Mouse (Mus musculus) stomach, embryonic 15.5 days (tissue): ENCODE measurements around the gene Ccdc115. TPM values are rescaled to one million over a fixed set of nuclear protein-coding genes. Genes with fewer than 3 reads are reported as not detected.
A peak's percentile ranks its signal among the peaks of the same experiment; 100 is the strongest.

Source experiments
- ATAC-seq: fragments of 200-750 bp; cut with Nextera tagmentation; 2 replicates; pipeline ENCODE4 v1.8.0; 2017; ENCODE audit warnings: low read depth, moderate number of reproducible peaks, moderate TSS enrichment; ENCODE audit not compliant: insufficient read depth, low FRiP score
- H3K27ac ChIP-seq: fragments of 300-500 bp; sonication (generic); 2 replicates; pipeline ENCODE4 v1.5.1; 2015; ENCODE audit warnings: mild to moderate bottlenecking, inconsistent platforms
- H3K27me3 ChIP-seq: fragments of 300-500 bp; sonication (generic); replicated peaks from 2 replicates; pipeline ENCODE4 v1.6.1; 2015; ENCODE audit warnings: inconsistent platforms
- H3K36me3 ChIP-seq: fragments of 300-500 bp; sonication (generic); 2 replicates; pipeline ENCODE4 v1.6.1; 2015; ENCODE audit warnings: inconsistent platforms
- H3K4me1 ChIP-seq: fragments of 300-500 bp; sonication (generic); 2 replicates; pipeline ENCODE4 v1.6.1; 2015; ENCODE audit warnings: inconsistent platforms
- H3K4me2 ChIP-seq: fragments of 300-500 bp; sonication (generic); 2 replicates; pipeline ENCODE4 v1.6.1; 2015; ENCODE audit warnings: mild to moderate bottlenecking, inconsistent platforms
- H3K4me3 ChIP-seq: fragments of 300-500 bp; sonication (generic); replicated peaks from 2 replicates; pipeline ENCODE4 v1.5.1; 2015; ENCODE audit warnings: inconsistent platforms
- H3K9ac ChIP-seq: fragments of 300-500 bp; sonication (generic); 2 replicates; pipeline ENCODE4 v1.6.1; 2015; ENCODE audit warnings: inconsistent platforms
- H3K9me3 ChIP-seq: fragments of 300-500 bp; sonication (generic); 2 replicates; pipeline ENCODE4 v1.6.1; 2016; ENCODE audit warnings: inconsistent platforms
- WGBS: fragments of 180-500 bp; shearing (Covaris S2); methylation state at CpG from one replicate; pipeline ENCODE4 v1.1.7; 2015; 5-methylcytosine and 5-hydroxymethylcytosine counted together
- polyA plus RNA-seq: library from polyadenylated mRNA; unstranded; fragments of >200 nt; fragmentation: Nextera tagmentation; extraction: Ambion mirVana; gene quantifications from 2 replicates; pipeline ENCODE4 v1.2.1, GENCODE M21; 2015

Gene Ccdc115
- 52.6 and 55.5 TPM in 2 replicates for polyA plus RNA-seq

DNA sequence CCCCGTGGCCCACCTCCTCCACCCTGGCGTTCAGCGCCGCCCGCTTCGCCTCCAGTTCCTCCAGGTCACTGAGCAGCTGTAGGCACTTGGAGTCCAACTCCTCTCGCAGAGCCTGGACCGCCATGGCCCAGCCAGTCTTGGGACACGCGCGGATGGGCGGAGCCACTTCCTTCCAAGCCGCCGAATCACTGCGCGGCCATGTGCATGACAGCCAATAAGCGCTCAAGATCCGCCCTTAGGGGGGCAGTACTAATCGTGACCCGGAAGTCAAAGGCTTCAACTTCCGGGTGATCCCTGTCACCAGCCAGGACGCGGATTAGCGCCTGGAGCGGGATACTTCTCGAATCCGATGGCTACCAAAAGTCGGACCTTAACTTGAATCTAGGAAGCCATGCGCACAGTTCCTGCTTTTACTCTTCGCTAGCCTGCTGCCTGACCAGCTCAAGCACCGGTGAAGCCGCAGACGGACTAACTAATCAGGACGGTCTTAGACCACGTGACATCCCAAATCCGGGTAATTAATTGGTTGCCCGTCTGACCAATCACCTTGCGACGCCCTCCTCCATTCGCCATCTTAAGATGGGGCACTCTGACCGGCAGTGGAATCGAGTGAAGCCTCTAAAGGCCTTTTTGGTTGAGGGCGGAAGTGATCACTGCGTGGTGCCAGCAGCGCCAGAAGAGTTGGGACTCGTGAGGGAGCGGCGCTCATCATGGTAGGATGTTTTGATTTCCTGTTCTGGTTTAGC lies at the start of gene Ccdc115, which contains the start of gene Imp4:
Gene Ccdc115, minus strand, starts transcription at position 458 of the 746 bp plus-strand sequence.
Gene Imp4, plus strand, starts transcription at position 637 of the 746 bp plus-strand sequence.
- Histone ChIP-seq H3K9ac (peak within 1 kb of the TSS; percentile 50), H3K27ac (peak within 1 kb of the TSS; percentile 67), H3K4me2 (peak within 1 kb of the TSS; percentile 71), H3K4me1 (peaks cover 15% of the 10 kb centered on the region), H3K27me3 (no peaks in the 10 kb centered on the region), H3K4me3 (peak within 1 kb of the TSS; percentile 87), H3K36me3 (peaks cover 25% of the 10 kb centered on the region), H3K9me3 (no peaks in the 10 kb centered on the region)
- peak; percentile 95 for ATAC-seq
- under 1% methylated on average over 48 of the region's 48 CpGs for WGBS

DNA sequence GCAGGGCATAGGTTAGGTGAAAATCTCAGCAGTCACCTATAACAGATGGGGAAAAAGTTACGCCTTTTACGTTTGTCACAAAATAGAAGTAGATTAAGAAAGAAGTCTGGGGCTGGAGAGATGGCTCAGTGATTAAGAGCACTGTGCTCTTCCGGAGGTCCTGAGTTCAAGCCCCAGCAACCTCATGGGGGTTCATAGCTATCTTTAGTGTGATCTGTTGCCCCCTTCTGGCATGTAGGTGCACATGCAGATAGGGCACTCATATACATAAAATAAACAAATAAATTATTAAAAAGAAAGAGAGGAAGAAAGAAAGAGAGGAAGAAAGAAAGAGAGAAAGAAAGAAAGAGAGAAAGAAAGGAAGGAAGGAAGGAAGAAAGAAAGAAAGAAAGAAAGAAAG lies 47.9 kb upstream of the Ccdc115 start:
- Histone ChIP-seq H3K4me3 (no peak overlapping the region), H3K4me2 (no peak overlapping the region), H3K4me1 (0 out of 2 replicates have a peak, but pooled peaks cover 4% of the 10 kb centered on the region), H3K36me3 (no peaks in the 10 kb centered on the region), H3K27ac (no peak overlapping the region), H3K9ac (no peak overlapping the region), H3K9me3 (no peaks in the 10 kb centered on the region), H3K27me3 (no peaks in the 10 kb centered on the region)
- no peak for ATAC-seq
- WGBS, result 91% methylated on average over 3 of the region's 3 CpGs

DNA sequence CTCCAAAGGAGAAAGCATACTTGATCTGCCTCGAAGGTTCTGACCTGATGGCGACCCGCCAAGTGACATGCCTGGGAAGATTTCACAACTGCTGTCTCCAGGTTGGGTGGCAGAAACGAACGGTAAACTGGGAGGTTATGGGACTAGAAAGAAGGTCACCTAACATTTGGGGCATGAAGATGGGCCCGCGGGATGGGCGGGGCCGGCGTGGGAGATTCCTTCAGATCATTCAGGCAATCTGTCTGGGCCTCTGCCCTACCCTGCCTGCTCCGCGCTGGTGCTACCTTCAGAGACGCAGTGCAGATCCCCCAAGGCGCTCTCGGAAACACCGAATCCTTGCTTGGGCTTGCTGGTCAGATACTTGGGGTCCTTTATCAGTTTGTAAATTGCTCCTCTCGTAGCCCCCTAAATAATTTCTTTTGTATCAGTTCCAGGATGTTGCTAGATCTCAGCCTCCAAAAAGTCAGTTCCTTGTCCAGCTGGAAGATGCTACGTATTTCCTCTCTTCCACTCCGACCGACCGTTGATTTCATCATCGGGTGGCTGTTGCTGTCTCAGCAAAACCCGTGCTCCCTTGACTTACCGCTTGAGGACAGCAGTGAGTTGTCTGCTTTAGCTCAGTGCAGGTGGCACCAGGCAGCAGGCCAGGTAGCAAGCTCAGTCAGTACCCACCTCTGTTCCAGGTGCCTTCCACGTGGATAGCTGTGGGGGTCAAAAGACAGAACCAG lies 46.2 kb upstream of the Ccdc115 start:
- peak overlapping the region; percentile 41 for H3K4me2 ChIP-seq
- no peak overlapping the region; the same call in 1 of the 2 replicates for H3K4me3 ChIP-seq
- no peaks in the 10 kb centered on the region for H3K27me3 ChIP-seq
- H3K27ac ChIP-seq, result no peak overlapping the region
- no peak for ATAC-seq
- H3K9ac ChIP-seq, result no peak overlapping the region
- 0 out of 2 replicates have a peak, but pooled peaks cover 4% of the 10 kb centered on the region for H3K4me1 ChIP-seq
- no peaks in the 10 kb centered on the region for H3K36me3 ChIP-seq
- H3K9me3 ChIP-seq, result no peaks in the 10 kb centered on the region
- 10% methylated on average over 25 of the region's 25 CpGs for WGBS

DNA sequence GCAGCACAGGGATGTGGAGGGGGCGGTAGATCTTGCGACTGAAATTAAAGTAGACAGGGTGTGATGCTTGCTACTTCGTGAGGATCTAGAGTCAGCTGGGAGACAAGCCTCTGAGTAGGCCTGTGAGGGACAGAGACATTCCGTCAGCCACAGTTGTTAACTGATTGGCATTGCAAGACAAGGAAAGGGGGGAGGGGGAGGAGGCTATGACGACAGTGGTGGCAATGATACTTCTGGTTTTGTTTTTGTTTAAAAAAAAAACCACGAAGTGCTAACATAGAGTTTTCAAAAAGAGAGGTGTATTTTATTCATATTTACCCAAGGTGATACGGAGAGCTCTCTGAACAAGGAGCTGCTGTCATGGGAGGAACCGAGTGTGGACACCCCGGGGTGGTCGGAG lies 45.0 kb upstream of the Ccdc115 start:
- Histone ChIP-seq H3K9me3 (no peaks in the 10 kb centered on the region), H3K4me1 (0 out of 2 replicates have a peak, but pooled peaks cover 4% of the 10 kb centered on the region), H3K36me3 (no peaks in the 10 kb centered on the region), H3K9ac (no peak overlapping the region), H3K4me3 (no peak overlapping the region), H3K4me2 (no peak overlapping the region), H3K27me3 (no peaks in the 10 kb centered on the region), H3K27ac (no peak overlapping the region)
- WGBS, result 74% methylated on average over 10 of the region's 10 CpGs
- no peak for ATAC-seq

DNA sequence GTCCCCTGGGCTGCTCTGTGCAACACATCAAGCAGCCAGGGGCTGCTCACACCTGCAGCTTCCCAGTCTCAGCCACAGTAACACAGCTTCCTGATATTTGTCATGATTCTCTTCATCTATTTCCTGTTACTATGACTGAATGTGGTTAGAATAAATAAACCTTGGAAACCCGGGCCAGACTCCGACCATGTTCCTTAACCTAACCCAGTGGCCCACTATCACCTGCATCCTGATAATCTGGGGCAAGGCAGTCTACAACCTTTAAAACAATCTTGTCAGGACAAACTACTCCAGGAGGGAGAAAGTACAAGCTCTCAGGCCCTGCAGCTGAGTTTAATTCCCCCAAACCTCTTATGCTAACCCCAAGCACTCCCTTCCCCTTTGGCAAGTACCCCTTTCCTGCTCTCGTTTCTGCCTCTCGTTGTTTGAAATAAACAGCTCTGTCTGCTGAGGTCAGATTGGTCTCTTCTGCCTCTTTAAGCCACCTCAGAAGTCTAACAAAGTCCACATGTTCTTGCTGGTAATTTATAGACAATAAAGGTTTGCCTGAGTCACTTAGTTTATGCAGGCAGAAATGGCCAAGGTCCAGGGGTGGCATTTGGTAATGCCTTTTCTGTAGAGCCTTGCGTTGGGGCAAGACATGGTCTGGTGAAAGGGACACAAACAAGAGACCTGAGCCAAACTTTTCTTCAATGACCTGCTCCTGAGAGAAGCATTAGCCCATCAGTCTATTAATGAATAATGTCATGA lies 42.6 kb upstream of the Ccdc115 start:
- no peak overlapping the region for H3K4me3 ChIP-seq
- ATAC-seq, result no peak
- 33% methylated on average over 5 of the region's 5 CpGs for WGBS
- H3K36me3 ChIP-seq, result no peaks in the 10 kb centered on the region
- H3K9me3 ChIP-seq, result no peaks in the 10 kb centered on the region
- no peak overlapping the region for H3K4me2 ChIP-seq
- no peak overlapping the region for H3K27ac ChIP-seq
- H3K27me3 ChIP-seq, result no peaks in the 10 kb centered on the region
- 0 out of 2 replicates have a peak, but pooled peaks cover 4% of the 10 kb centered on the region for H3K4me1 ChIP-seq
- H3K9ac ChIP-seq, result no peak overlapping the region

DNA sequence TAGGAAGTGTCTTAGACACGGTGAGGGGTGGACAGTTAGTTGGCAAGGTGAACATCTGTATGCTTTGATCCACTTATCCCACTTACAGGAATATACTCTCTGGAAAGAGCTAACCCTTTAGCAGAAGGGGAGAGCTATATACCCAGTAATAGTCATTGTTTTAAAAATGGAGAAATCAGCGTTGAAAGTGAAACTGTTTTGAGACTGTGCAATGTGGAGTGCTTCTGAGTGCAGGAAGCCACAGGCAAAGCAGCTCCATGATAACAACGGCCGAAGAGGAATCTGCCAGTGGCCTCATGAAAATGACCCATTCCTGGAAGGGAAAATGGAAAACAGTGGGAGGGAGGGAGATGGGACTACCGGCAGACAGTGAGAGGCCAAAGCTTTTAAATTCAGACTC lies 41.3 kb upstream of the Ccdc115 start:
- no peak overlapping the region for H3K4me3 ChIP-seq
- 0 out of 2 replicates have a peak, but pooled peaks cover 4% of the 10 kb centered on the region for H3K4me1 ChIP-seq
- no peaks in the 10 kb centered on the region for H3K9me3 ChIP-seq
- no peak overlapping the region for H3K9ac ChIP-seq
- H3K4me2 ChIP-seq, result no peak overlapping the region
- WGBS, result 59% methylated on average over 5 of the region's 5 CpGs
- H3K27me3 ChIP-seq, result no peaks in the 10 kb centered on the region
- ATAC-seq, result no peak
- no peak overlapping the region for H3K27ac ChIP-seq
- no peaks in the 10 kb centered on the region for H3K36me3 ChIP-seq

DNA sequence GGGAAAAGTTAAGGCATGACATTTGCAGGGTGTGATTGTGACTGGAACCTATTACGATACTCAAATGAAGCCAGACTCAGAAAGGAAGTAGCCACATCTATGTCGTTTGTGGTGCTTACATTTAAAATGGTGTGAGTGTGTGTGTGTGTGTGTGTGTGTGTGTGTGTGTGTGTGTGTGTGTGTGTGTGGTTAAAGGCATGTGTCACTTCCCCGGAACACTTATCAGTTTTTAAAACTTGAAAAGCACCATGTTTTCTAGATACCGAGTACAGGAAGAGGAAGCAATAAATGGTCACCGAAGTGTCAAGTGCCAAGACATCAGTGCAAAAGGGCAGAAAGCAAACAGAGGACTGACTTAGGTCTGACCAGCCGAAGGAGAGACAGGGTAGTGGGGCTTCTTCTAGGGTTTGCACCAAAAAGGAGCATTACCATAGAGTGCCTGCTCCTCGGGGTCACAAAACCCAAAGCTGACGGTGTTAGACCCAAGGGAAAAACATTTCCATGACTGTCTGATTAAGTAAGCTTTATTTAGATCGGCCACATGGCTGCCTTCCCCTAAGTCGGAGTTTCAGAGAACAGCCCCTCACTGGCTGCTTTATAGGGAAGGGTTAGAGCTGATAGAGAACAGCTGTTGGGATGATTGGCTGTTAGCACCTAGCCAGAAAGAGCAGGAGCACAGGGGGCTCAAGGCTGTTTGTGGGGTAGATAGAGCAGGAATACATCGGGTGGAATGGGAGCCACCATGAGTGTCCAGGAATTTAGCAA lies 39.6 kb upstream of the Ccdc115 start:
- H3K27me3 ChIP-seq, result no peaks in the 10 kb centered on the region
- H3K27ac ChIP-seq, result no peak overlapping the region
- H3K9ac ChIP-seq, result no peak overlapping the region

DNA sequence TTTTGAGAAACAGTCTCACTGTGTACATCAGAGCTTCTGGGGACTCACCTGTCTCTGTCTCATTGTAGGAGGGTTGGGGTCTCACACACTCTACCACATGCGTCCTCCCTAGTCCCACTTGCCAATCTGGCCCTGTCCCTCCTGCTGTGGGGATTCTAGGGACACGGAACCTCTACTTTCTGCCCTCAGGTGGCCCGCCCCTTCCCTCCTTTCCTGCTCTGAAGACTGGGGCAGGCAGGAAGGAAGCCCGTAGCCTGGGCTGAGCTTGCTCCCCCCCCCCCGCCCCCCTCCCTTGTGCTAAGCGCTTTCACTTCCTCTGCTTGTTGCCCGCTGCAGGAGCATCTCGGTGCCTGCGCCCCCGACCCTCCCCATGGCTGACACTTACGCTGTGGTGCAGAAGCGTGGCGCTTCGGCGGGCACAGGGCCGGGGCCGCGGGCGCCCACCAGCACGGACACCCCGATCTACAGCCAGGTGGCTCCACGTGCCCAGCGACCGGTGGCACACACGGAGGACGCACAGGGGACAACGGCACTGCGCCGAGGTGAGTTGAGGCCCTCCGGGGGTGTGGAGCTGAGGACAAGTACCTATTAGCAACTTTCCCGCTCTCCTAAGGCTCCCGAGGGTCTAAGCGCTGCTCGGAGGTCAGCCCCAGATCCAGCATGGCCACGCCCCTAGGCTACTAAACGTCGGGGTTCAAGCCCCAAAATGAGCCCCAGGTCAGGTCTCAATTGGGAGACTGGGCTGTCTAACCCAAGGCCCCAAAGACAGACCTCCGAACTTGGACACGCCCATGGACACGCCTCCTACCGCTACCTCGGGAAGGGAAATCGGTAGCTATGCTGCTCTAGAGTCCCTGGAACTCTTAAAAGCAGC lies 33.2 kb upstream of the Ccdc115 start:
- H3K4me3 ChIP-seq, result peak overlapping the region; percentile 58
- peak overlapping the region; percentile 34; the same call in 1 of the 2 replicates for H3K9ac ChIP-seq
- H3K4me2 ChIP-seq, result peak overlapping the region; percentile 98
- under 1% methylated on average over 41 of the region's 43 CpGs for WGBS
- no peaks in the 10 kb centered on the region for H3K36me3 ChIP-seq
- ATAC-seq, result peak; percentile 66; the same call in 1 of the 2 replicates
- H3K27ac ChIP-seq, result no peak overlapping the region
- H3K9me3 ChIP-seq, result no peaks in the 10 kb centered on the region
- H3K4me1 ChIP-seq, result 0 out of 2 replicates have a peak, but pooled peaks cover 7% of the 10 kb centered on the region
- H3K27me3 ChIP-seq, result no peaks in the 10 kb centered on the region

More for the DNA sequence above, 39.6 kb upstream of the Ccdc115 start:
- 31% methylated on average over 11 of the region's 11 CpGs for WGBS
- no peaks in the 10 kb centered on the region for H3K9me3 ChIP-seq
- no peak overlapping the region for H3K4me2 ChIP-seq
- no peaks in the 10 kb centered on the region for H3K4me1 ChIP-seq
- no peak overlapping the region for H3K4me3 ChIP-seq
- H3K36me3 ChIP-seq, result no peaks in the 10 kb centered on the region
- ATAC-seq, result no peak

DNA sequence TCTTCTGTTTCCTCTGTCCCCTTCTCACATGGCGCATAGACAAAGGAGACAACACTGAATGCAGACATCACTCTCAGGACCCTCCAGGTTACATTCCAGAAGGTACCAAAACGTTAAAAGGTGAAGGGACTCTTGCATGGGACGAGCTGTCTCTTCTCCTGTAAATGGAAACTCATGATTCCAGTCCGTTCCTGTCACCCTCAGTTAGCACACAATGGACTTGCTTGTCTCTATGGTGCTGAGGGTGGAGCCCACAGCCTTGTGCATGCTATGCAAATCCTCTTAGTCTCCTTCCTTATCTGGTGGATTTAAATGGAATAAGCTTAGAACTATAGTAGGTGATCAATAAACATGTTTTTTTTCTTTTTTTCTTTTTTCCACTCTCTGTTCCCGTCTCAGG lies 30.3 kb upstream of the Ccdc115 start:
- Histone ChIP-seq H3K4me3 (no peak overlapping the region), H3K27me3 (no peaks in the 10 kb centered on the region), H3K4me1 (0 out of 2 replicates have a peak, but pooled peaks cover 7% of the 10 kb centered on the region), H3K9ac (no peak overlapping the region), H3K4me2 (no peak overlapping the region), H3K27ac (no peak overlapping the region), H3K36me3 (no peaks in the 10 kb centered on the region), H3K9me3 (no peaks in the 10 kb centered on the region)
- no peak for ATAC-seq
- 66% methylated on average over 5 of the region's 5 CpGs for WGBS

DNA sequence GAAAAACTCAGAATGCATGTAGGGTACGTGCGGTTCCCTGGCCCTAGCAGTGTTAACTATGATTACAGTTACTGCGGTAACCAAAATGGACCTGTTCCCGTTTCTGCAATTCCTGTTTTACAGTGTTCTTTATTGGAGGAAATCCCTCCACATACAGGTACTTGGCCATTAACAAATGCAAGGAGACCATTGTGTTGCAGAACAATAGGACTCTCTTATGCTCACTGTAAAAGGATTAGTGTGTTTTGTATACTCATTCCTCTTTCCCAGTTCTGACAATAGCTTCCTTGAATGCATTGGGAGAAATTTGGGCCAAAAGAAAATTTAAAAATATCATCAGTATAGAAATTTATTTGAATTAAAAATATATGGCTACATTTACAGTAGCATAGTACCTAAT lies 29.0 kb upstream of the Ccdc115 start:
- 62% methylated on average over 4 of the region's 4 CpGs for WGBS
- no peaks in the 10 kb centered on the region for H3K27me3 ChIP-seq
- no peak overlapping the region for H3K4me3 ChIP-seq
- H3K27ac ChIP-seq, result no peak overlapping the region
- H3K9me3 ChIP-seq, result no peaks in the 10 kb centered on the region
- no peak overlapping the region for H3K4me2 ChIP-seq
- 0 out of 2 replicates have a peak, but pooled peaks cover 7% of the 10 kb centered on the region for H3K4me1 ChIP-seq
- ATAC-seq, result no peak
- H3K9ac ChIP-seq, result no peak overlapping the region
- no peaks in the 10 kb centered on the region for H3K36me3 ChIP-seq
